Mouse (Mus musculus) olfactory bulb, adult 2 months (tissue): ENCODE results near the gene Pkd1. TPM values are rescaled to one million over a fixed set of nuclear protein-coding genes. Genes with fewer than 3 reads are reported as not detected.

Experiments used
- H3K27ac ChIP-seq: fragments of 200-500 bp; 2 replicates; pipeline ENCODE4 v1.5.1; 2012; ENCODE audit warnings: low read depth, low read length; ENCODE audit not compliant: insufficient read depth
- H3K4me1 ChIP-seq: fragments of 200-500 bp; 2 replicates; pipeline ENCODE4 v1.6.1; 2012; ENCODE audit warnings: low read length; ENCODE audit not compliant: control insufficient read depth, insufficient read depth
- H3K4me3 ChIP-seq: fragments of 200-500 bp; 2 replicates; pipeline ENCODE4 v1.5.1; 2012; ENCODE audit warnings: mild to moderate bottlenecking, low read depth, low read length, moderate library complexity; ENCODE audit not compliant: insufficient read depth
- CTCF ChIP-seq: fragments of 200-500 bp; IDR thresholded peaks from 2 replicates; pipeline ENCODE4 v1.5.1; 2012; ENCODE audit warnings: low read depth, mild to moderate bottlenecking, low read length, moderate library complexity; ENCODE audit not compliant: insufficient read depth
- POLR2A ChIP-seq: fragments of 200-500 bp; IDR thresholded peaks from 2 replicates; pipeline ENCODE4 v1.6.1; 2012; ENCODE audit warnings: mild to moderate bottlenecking, low read depth, low read length, moderate library complexity; ENCODE audit not compliant: insufficient read depth
- WGBS: fragments of 180-500 bp; shearing (Covaris S2); methylation state at CpG from one replicate; pipeline ENCODE4 v1.1.7; 2018; 5-methylcytosine and 5-hydroxymethylcytosine counted together
- polyA plus RNA-seq: library from polyadenylated mRNA; stranded (reverse); fragments of >200 nt; gene quantifications from 2 replicates; pipeline ENCODE4 v1.2.4, GENCODE M21; 2012; ENCODE audit warnings: low replicate concordance; ENCODE audit not compliant: missing spikeins, insufficient read depth, insufficient read length

Gene Pkd1
- polyA plus RNA-seq, 1 experiment: not detected

GRCm38 (mm10) chr17:24604557-24604956 is 54.9 kb downstream of the Pkd1 start:
- Histone ChIP-seq H3K4me3 (no peak overlapping the region), H3K27ac (no peak overlapping the region), H3K4me1 (no peaks in the 10 kb centered on the region)
- no peak for TF ChIP-seq CTCF
- TF ChIP-seq POLR2A: no peak
- 97% methylated on average over 3 of the region's 3 CpGs for WGBS

- TF ChIP-seq CTCF (no peak), POLR2A (no peak)
- H3K27ac ChIP-seq: no peak overlapping the region
Measured at GRCm38 (mm10) chr17:24608370-24608769, 58.7 kb downstream of the Pkd1 start.

GRCm38 (mm10) chr17:24608874-24609273 is 59.2 kb downstream of the Pkd1 start:
- Histone ChIP-seq H3K4me3 (no peak overlapping the region), H3K4me1 (peaks cover 6% of the 10 kb centered on the region; the same call in 1 of the 2 replicates), H3K27ac (no peak overlapping the region)
- TF ChIP-seq CTCF: no peak
- TF ChIP-seq POLR2A: no peak
- 91% methylated on average over 8 of the region's 8 CpGs for WGBS

More at GRCm38 (mm10) chr17:24608370-24608769, 58.7 kb downstream of the Pkd1 start:
- H3K4me1 ChIP-seq: peaks cover 4% of the 10 kb centered on the region; the same call in 1 of the 2 replicates
- WGBS: 91% methylated on average over 4 of the region's 4 CpGs
- H3K4me3 ChIP-seq: no peak overlapping the region

- Histone ChIP-seq H3K4me1 (peaks cover 6% of the 10 kb centered on the region; the same call in 1 of the 2 replicates), H3K27ac (no peak overlapping the region), H3K4me3 (no peak overlapping the region)
- TF ChIP-seq POLR2A: no peak
- TF ChIP-seq CTCF: no peak
- 70% methylated on average over 2 of the region's 2 CpGs for WGBS
Measured at GRCm38 (mm10) chr17:24610711-24611110, 61.1 kb downstream of the Pkd1 start.

GRCm38 (mm10) chr17:24617561-24618194 is 68.0 kb downstream of the Pkd1 start:
- no peak overlapping the region for H3K27ac ChIP-seq
- no peak for TF ChIP-seq POLR2A
- H3K4me1 ChIP-seq: peaks cover 8% of the 10 kb centered on the region; the same call in 1 of the 2 replicates
- H3K4me3 ChIP-seq: no peak overlapping the region
- 73% methylated on average over 14 of the region's 14 CpGs for WGBS

- TF ChIP-seq CTCF (no peak), POLR2A (no peak)
- 94% methylated on average over 8 of the region's 8 CpGs for WGBS
- H3K4me1 ChIP-seq: peaks cover 3% of the 10 kb centered on the region; the same call in 1 of the 2 replicates
- no peak overlapping the region for H3K4me3 ChIP-seq
- no peak overlapping the region for H3K27ac ChIP-seq
Measured at GRCm38 (mm10) chr17:24625472-24625871, 75.8 kb downstream of the Pkd1 start.

- peaks cover 9% of the 10 kb centered on the region for H3K4me1 ChIP-seq
- TF ChIP-seq POLR2A: no peak
- peak; percentile 78; the same call in 1 of the 2 replicates for TF ChIP-seq CTCF
- no peak overlapping the region for H3K4me3 ChIP-seq
- 52% methylated on average over 5 of the region's 5 CpGs for WGBS
- no peak overlapping the region for H3K27ac ChIP-seq
Measured at GRCm38 (mm10) chr17:24628646-24629045, 79.0 kb downstream of the Pkd1 start.

- no peak overlapping the region for H3K4me3 ChIP-seq
- 80% methylated on average over 14 of the region's 14 CpGs for WGBS
- no peak overlapping the region for H3K27ac ChIP-seq
- no peak for TF ChIP-seq POLR2A
- no peak for TF ChIP-seq CTCF
- H3K4me1 ChIP-seq: peaks cover 17% of the 10 kb centered on the region
Measured at GRCm38 (mm10) chr17:24630072-24630471, 80.4 kb downstream of the Pkd1 start.

- TF ChIP-seq POLR2A (peak; percentile 60), CTCF (no peak)
- H3K4me3 ChIP-seq: peak within 1 kb of the TSS; percentile 59
- 2% methylated on average over 51 of the region's 51 CpGs for WGBS
- peaks cover 33% of the 10 kb centered on the region for H3K4me1 ChIP-seq
- H3K27ac ChIP-seq: peak within 1 kb of the TSS; percentile 12
Measured at GRCm38 (mm10) chr17:24632167-24632812, 82.7 kb downstream of the Pkd1 start, which contains the start of the genes Tsc2 and Nthl1. Gene Tsc2, minus strand, starts transcription at chr17:24632630. Gene Nthl1, plus strand, starts transcription at chr17:24632680.
